Mouse (Mus musculus) midbrain, embryonic 12.5 days (tissue): ENCODE data around the gene Gm12845. TPM values are rescaled to one million over a fixed set of nuclear protein-coding genes. Genes with fewer than 3 reads are reported as not detected.
A peak's percentile ranks its signal among the peaks of the same experiment; 100 is the strongest.

Source experiments
- ATAC-seq: fragments of 200-750 bp; cut with Nextera tagmentation; 2 replicates; pipeline ENCODE4 v1.8.0; 2017; ENCODE audit warnings: low read depth, moderate TSS enrichment, moderate library complexity; ENCODE audit not compliant: low FRiP score
- H3K27ac ChIP-seq: fragments of 300-500 bp; sonication (generic); replicated peaks from 2 replicates; pipeline ENCODE4 v1.5.1; 2016; ENCODE audit warnings: mild to moderate bottlenecking
- H3K27me3 ChIP-seq: fragments of 300-500 bp; sonication (generic); 2 replicates; pipeline ENCODE4 v1.6.1; 2016; ENCODE audit warnings: mild to moderate bottlenecking
- H3K36me3 ChIP-seq: fragments of 300-500 bp; sonication (generic); 2 replicates; pipeline ENCODE4 v1.6.1; 2016
- H3K4me1 ChIP-seq: fragments of 300-500 bp; sonication (generic); 2 replicates; pipeline ENCODE4 v1.6.1; 2016
- H3K4me2 ChIP-seq: fragments of 300-500 bp; sonication (generic); replicated peaks from 2 replicates; pipeline ENCODE4 v1.6.1; 2016; ENCODE audit warnings: mild to moderate bottlenecking, moderate library complexity
- H3K4me3 ChIP-seq: fragments of 300-500 bp; sonication (generic); 2 replicates; pipeline ENCODE4 v1.5.1; 2016; ENCODE audit warnings: mild to moderate bottlenecking
- H3K9ac ChIP-seq: fragments of 300-500 bp; sonication (generic); replicated peaks from 2 replicates; pipeline ENCODE4 v1.6.1; 2016; ENCODE audit warnings: mild to moderate bottlenecking, moderate library complexity
- H3K9me3 ChIP-seq: fragments of 300-500 bp; sonication (generic); 2 replicates; pipeline ENCODE4 v1.6.1; 2016; ENCODE audit warnings: mild to moderate bottlenecking
- WGBS: fragments of 180-500 bp; shearing (Covaris S2); methylation state at CpG from one replicate; pipeline ENCODE4 v1.1.7; 2016; 5-methylcytosine and 5-hydroxymethylcytosine counted together
- polyA plus RNA-seq: library from polyadenylated mRNA; unstranded; fragments of >200 nt; fragmentation: Nextera tagmentation; extraction: Ambion mirVana; gene quantifications from 2 replicates; pipeline ENCODE4 v1.2.1, GENCODE M21; 2016

Gm12845 gene
- not detected in 2 replicates for polyA plus RNA-seq

DNA sequence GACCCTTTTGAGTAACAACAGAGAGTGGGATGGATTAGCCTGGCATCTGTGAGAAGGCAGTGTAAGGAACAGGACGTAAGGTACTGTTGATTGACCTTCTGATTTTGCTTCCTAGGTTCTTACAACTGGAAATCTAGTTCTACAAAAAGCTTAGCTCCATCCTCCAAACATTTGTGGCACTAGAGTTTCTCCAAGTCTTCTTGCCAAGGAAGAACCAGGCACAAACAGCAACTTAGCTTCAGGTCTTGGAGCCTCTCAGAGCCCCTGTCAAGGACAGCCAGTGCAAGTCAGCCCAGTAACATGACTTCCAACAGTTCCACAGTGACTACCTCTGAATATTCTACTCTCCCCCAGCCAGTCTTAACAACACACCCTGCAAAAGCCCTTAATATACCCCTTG lies at the start of gene Gm12845:
Gm12845 (plus strand) TSS at position 301 of the 400 bp plus-strand sequence.
- Histone ChIP-seq H3K27ac (no peak within 1 kb of the TSS), H3K27me3 (no peaks in the 10 kb centered on the region), H3K4me3 (no peak within 1 kb of the TSS), H3K9me3 (no peaks in the 10 kb centered on the region), H3K36me3 (no peaks in the 10 kb centered on the region), H3K9ac (no peak within 1 kb of the TSS), H3K4me1 (no peaks in the 10 kb centered on the region), H3K4me2 (no peak within 1 kb of the TSS)
- no peak for ATAC-seq
- 78% methylated on average over 1 of the region's 1 CpGs for WGBS

DNA sequence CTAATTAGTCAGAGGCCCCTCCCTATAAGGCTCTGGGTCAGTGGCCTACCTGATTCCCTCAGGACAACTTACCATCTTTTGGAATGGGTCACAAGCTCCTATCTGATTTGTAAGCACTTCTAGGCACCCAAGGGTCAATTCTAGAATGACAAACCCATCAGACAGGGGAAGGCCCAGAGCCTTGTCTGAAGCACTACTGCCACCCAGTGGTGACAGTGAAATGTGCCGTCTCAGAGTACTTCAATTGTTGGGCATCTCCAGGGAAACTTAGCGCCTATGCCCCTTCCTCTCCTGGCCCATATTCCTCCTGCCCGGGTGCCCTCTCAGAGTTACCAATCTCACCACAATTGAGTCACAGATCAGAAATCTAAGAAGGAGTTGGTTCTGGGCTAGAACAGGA lies 47.3 kb upstream of the Gm12845 start:
- H3K27me3 ChIP-seq: no peaks in the 10 kb centered on the region
- H3K36me3 ChIP-seq: peaks cover 68% of the 10 kb centered on the region
- no peak overlapping the region for H3K4me3 ChIP-seq
- H3K4me2 ChIP-seq: no peak overlapping the region
- ATAC-seq: peak; percentile 38; the same call in 1 of the 2 replicates
- no peak overlapping the region for H3K9ac ChIP-seq
- H3K27ac ChIP-seq: no peak overlapping the region
- H3K4me1 ChIP-seq: peaks cover 10% of the 10 kb centered on the region
- WGBS: 12% methylated on average over 3 of the region's 3 CpGs
- no peaks in the 10 kb centered on the region for H3K9me3 ChIP-seq

DNA sequence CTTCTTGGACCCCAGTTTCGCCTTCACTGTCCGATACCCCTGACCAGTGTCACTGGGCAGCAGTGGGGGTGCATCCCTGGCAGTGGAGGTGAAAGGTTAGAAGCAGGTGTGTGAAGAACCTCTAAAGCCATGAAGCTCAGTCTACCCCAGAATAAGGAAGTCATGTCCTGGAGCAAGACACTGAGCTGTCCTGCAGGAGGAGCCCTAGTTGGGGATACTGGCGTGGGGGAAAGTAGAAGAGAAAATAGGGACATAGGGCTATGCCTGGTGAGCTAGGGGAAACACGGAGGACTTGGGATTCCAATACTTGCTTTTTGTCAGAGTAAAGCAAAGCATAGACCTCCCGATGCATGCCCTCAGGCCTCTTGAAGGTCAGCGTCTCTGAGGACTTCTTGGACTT lies 43.2 kb upstream of the Gm12845 start:
- no peaks in the 10 kb centered on the region for H3K27me3 ChIP-seq
- no peak for ATAC-seq
- no peaks in the 10 kb centered on the region for H3K9me3 ChIP-seq
- WGBS: 84% methylated on average over 6 of the region's 6 CpGs
- H3K4me1 ChIP-seq: peaks cover 16% of the 10 kb centered on the region
- peaks cover 36% of the 10 kb centered on the region for H3K36me3 ChIP-seq
- H3K9ac ChIP-seq: no peak overlapping the region
- peak overlapping the region; percentile 90; the same call in 1 of the 2 replicates for H3K4me3 ChIP-seq
- no peak overlapping the region for H3K27ac ChIP-seq
- H3K4me2 ChIP-seq: peak overlapping the region; percentile 94

DNA sequence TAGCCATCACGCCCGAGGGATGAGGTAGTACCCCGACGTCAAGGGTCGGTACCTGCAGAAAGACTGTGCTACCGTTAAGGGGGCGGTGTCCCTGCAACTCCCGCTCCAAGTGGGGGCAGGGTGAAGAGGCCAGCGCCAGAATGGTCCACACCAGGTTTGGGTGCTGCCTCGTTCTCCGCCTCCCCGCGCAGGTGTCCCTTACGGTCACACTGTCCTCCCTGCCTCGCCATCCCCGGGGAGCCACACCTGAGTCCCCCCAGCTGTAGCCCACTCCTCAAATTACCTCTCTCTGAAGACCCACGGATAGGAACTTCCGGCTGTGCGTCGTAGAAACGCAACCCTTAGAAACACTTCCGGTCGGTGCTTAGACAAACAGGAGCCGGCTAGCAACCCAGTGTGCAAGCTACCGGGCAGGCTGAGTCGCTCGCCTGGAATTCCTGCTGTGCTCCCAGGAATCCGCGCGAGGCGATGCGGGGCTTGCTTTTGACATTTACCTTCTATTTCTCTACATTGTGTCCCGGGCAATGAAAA lies 42.2 kb upstream of the Gm12845 start, which contains the start of gene Dmap1:
Dmap1 (minus strand) TSS at position 343 of the 531 bp plus-strand sequence.
- Histone ChIP-seq H3K27me3 (no peaks in the 10 kb centered on the region), H3K9ac (peak within 1 kb of the TSS; percentile 86), H3K4me3 (peak within 1 kb of the TSS; percentile 90), H3K4me1 (peaks cover 16% of the 10 kb centered on the region), H3K4me2 (peak within 1 kb of the TSS; percentile 94), H3K27ac (0 out of 2 replicates have a peak within 1 kb of the TSS, but pooled peaks have one; percentile 46), H3K9me3 (no peaks in the 10 kb centered on the region), H3K36me3 (peaks cover 28% of the 10 kb centered on the region)
- WGBS: under 1% methylated on average over 32 of the region's 33 CpGs
- ATAC-seq: peak; percentile 91

DNA sequence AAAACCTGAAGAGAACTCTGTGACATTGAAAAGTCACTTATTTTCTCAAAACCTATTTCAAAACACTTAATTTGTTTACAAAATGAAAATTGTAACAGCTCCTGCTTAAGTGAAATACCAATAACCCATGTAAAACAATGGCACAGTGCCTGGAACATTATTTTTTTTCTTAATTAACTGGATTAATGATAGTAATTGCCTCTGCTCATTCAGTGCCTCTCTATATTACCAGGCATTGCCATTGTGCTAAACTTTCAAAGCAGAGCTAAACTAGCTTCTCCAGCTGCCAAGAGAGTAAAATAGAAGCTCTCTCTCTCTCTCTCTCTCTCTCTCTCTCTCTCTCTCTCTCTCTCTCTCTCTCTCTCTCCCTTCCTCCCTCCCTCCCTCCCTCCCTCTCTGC lies 41.7 kb upstream of the Gm12845 start:
- Histone ChIP-seq H3K9me3 (no peaks in the 10 kb centered on the region), H3K36me3 (peaks cover 24% of the 10 kb centered on the region), H3K4me3 (peak overlapping the region; percentile 90), H3K4me2 (peak overlapping the region; percentile 94), H3K9ac (peak overlapping the region; percentile 86; the same call in 1 of the 2 replicates), H3K27me3 (no peaks in the 10 kb centered on the region), H3K4me1 (peaks cover 16% of the 10 kb centered on the region), H3K27ac (0 out of 2 replicates have a peak overlapping the region, but pooled peaks have one; percentile 46)
- peak; percentile 14; the same call in 1 of the 2 replicates for ATAC-seq

DNA sequence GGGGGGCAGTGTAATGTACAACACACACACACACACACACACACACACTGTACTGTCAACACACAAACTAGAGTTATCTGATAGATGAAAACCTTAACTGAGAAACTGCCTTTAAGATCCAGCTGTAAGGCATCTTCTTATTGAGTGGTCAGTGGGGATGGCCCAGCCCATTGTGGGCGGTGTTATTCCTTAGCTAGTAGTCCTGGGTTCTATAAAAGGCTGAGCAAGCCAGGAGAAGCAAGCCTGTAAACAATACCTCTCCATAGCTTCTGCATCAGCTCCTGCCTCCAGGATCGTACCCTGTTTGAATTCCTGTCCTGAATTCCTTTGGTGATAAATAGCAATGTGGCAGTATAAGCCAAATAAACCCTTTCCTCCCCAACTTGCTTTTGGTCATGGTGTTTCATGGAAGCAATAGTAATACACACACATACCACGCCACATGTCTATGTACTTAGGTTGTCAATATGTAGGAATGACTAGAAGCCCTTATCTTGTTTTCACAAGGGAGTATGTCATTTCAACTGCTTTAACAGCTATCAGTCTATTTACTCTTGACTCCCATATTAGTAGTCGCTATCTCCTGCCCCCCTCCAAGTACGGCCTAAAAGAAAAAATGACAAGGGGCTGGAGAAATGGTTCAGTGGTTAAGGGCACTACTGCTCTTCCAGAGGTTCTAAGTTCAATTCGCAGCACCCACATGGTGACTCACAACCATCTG lies 41.0 kb upstream of the Gm12845 start:
- no peaks in the 10 kb centered on the region for H3K27me3 ChIP-seq
- H3K4me2 ChIP-seq: peak overlapping the region; percentile 94; the same call in 1 of the 2 replicates
- no peak overlapping the region for H3K4me3 ChIP-seq
- H3K27ac ChIP-seq: no peak overlapping the region
- ATAC-seq: no peak
- no peak overlapping the region for H3K9ac ChIP-seq
- H3K4me1 ChIP-seq: peaks cover 16% of the 10 kb centered on the region
- peaks cover 18% of the 10 kb centered on the region for H3K36me3 ChIP-seq
- H3K9me3 ChIP-seq: no peaks in the 10 kb centered on the region
- 81% methylated on average over 6 of the region's 6 CpGs for WGBS

DNA sequence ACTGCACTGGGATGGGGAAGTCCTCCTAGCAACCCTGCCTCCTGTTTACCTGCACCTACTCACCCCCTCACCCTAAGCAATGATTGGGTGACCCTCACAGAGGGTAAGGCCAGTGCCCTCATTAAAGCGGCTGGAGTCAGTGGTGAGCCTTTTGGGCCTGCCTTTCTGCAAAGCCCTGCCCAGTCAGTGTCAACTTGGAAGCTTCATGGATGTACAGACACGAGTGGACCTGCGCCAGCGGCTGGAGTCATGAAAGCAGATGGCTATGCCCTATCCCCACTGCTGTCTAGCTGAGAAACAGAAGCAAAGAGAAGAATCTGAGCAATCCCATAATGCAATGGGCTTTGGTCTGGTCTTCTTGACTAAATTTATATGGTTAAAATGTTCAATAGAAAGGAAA lies 37.9 kb upstream of the Gm12845 start:
- H3K9me3 ChIP-seq: no peaks in the 10 kb centered on the region
- H3K4me3 ChIP-seq: no peak overlapping the region
- H3K9ac ChIP-seq: no peak overlapping the region
- no peak overlapping the region for H3K4me2 ChIP-seq
- no peak for ATAC-seq
- H3K27ac ChIP-seq: no peak overlapping the region
- no peaks in the 10 kb centered on the region for H3K27me3 ChIP-seq
- H3K4me1 ChIP-seq: peaks cover 10% of the 10 kb centered on the region
- H3K36me3 ChIP-seq: no peaks in the 10 kb centered on the region
- WGBS: 88% methylated on average over 4 of the region's 4 CpGs

DNA sequence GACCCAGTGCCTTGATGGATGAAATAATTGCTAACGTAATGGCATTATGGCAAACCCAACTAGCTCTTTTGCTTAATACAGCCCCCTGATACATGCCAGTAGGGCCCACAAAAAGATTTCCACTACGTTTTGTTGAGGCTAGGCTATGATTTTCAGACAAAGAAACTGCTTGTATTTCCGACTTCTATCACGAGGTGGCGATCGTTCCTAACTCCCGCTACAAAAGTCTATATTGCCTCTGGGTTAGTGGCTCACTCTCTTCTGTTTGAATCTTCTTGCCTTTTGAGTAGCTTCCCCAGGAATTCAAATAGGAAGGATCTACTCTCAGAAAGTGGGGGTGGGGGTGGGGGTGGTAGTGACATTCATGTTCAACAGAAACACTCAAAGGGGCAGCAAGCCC lies 18.9 kb upstream of the Gm12845 start:
- ATAC-seq: no peak
- H3K9ac ChIP-seq: no peak overlapping the region
- no peak overlapping the region for H3K4me3 ChIP-seq
- H3K9me3 ChIP-seq: no peaks in the 10 kb centered on the region
- H3K4me1 ChIP-seq: no peaks in the 10 kb centered on the region
- H3K4me2 ChIP-seq: no peak overlapping the region
- WGBS: 6% methylated on average over 7 of the region's 7 CpGs
- no peaks in the 10 kb centered on the region for H3K27me3 ChIP-seq
- H3K36me3 ChIP-seq: no peaks in the 10 kb centered on the region
- no peak overlapping the region for H3K27ac ChIP-seq

DNA sequence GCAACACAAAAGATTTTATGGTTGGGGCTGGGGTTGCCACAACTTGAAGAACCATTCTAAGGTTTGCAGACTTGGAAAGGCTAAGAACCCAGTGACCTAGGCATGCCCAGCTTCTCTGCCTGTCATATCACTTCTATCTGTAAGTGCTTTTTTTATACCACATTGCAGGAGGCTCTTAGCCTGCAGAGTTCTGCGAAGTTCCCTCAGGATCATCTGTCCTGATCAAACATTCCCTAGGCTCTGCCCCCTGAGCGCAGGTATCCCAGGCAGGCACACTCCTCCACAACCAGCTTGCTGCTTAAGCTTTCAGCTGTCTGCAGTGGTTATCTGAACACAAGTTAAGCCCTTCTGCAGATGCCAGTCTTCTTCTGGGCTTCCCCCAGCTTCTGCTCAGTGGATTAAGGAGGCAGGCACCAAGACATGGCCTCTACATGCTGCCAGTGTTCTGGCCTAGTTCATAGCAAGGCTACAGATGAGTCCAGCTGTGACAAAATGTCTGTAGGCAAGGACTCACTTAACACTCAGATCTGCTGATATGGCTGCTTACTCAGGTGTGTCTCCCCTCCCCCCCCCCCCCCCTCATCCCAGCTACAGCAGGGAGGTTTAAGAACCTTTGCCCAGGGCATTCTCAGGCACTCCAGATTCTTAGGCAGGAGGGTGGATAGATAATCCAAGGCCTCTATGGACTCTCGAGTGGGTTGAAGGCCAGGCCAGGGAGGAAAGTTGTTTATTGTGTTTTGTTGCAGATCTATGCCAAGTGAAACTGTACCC lies 15.2 kb upstream of the Gm12845 start:
- no peaks in the 10 kb centered on the region for H3K27me3 ChIP-seq
- 74% methylated on average over 3 of the region's 3 CpGs for WGBS
- no peak overlapping the region for H3K4me2 ChIP-seq
- H3K9me3 ChIP-seq: no peaks in the 10 kb centered on the region
- no peaks in the 10 kb centered on the region for H3K4me1 ChIP-seq
- H3K4me3 ChIP-seq: no peak overlapping the region
- no peak for ATAC-seq
- no peaks in the 10 kb centered on the region for H3K36me3 ChIP-seq
- no peak overlapping the region for H3K27ac ChIP-seq
- H3K9ac ChIP-seq: no peak overlapping the region

DNA sequence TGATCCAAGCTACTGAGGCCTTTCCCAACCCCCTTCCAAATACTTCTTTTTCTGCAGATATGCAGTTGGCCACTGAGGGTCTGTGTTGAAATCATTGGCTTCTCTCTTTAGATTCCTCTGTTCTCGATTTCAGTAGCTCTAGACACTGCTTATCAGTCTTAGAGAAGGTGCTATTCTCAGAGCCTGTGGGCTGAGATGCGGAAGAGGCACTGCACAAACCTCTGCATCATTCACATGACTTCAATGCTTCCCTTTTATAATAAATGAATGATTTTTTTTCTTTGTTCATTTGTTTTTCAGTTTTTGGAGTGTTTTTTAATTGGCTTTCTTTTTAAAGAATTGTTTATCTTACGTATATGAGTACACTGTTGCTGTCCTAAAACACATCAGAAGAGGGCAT lies 11.9 kb upstream of the Gm12845 start:
- no peak for ATAC-seq
- H3K9me3 ChIP-seq: no peaks in the 10 kb centered on the region

DNA sequence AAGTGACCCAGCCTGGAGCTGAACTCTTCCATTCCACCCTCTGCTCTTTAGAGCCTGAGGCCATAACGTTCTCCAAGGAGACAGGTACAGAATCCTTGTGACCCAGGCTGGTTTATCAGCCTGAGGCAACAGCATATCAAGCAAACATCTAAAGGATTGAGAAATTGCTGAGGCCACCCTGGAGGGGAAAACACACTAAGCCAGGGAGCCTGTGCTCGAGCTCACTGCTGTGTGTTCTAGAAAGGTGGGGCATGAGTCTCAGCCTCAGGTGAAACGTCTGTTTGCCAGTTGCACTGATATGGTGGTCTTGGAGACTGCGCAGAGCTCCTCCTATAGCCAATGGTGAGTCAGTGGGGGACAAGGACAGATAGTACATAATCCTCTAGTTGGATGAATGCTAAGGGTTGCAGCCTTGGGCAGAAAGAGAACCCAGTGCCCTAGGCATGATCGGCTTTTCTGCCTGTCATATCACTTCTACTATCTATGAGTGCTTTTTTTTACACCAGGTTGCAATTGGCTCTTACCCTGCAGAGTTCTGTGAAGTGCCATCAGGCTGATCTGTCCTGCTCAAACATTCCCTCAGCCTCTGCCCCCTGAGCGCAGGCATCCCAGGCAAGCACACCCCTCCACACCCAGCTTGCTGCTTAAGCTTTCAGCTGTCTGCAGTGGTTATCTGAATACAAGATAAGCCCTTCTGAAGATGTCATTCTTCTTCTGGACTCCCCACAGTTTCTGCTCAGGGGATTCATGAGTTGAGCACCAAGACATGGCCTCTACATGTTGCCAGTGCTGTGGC lies 10.7 kb upstream of the Gm12845 start:
- Histone ChIP-seq H3K9ac (no peak overlapping the region), H3K27me3 (no peaks in the 10 kb centered on the region), H3K4me1 (no peaks in the 10 kb centered on the region), H3K4me2 (no peak overlapping the region), H3K27ac (no peak overlapping the region), H3K36me3 (no peaks in the 10 kb centered on the region), H3K9me3 (no peaks in the 10 kb centered on the region), H3K4me3 (no peak overlapping the region)
- 83% methylated on average over 6 of the region's 6 CpGs for WGBS
- no peak for ATAC-seq

More for the DNA sequence above, 11.9 kb upstream of the Gm12845 start:
- Histone ChIP-seq H3K27ac (no peak overlapping the region), H3K4me2 (no peak overlapping the region), H3K4me3 (no peak overlapping the region), H3K9ac (no peak overlapping the region), H3K4me1 (no peaks in the 10 kb centered on the region), H3K27me3 (no peaks in the 10 kb centered on the region), H3K36me3 (no peaks in the 10 kb centered on the region)
- 84% methylated on average over 3 of the region's 3 CpGs for WGBS
